Mouse (Mus musculus) erythroblast, adult 5-6 weeks (primary cell): Measurements from ENCODE around the gene BC037034. TPM values are rescaled to one million over a fixed set of nuclear protein-coding genes. Genes with fewer than 3 reads are reported as not detected.
"Not testable (repeated sequence)": the region's sequence is repeated elsewhere in the genome, so short reads cannot be mapped to it uniquely, and the experiment has no call there.

Experiments
- ATAC-seq: replicated peaks from 2 replicates; pipeline ENCODE4 v1.8.0; 2016; ENCODE audit warnings: moderate number of reproducible peaks, mild to moderate bottlenecking, moderate TSS enrichment, inconsistent platforms; ENCODE audit not compliant: poor library complexity, low FRiP score, severe bottlenecking
- total RNA-seq, 2 experiments: library from RNA; stranded (forward) in 1 of 2; stranded (reverse) in 1 of 2; fragments of 150-400 nt in 1 of 2; fragments of 200-764, 138-1000 nt in 1 of 2; gene quantifications; 2 replicates each; pipeline versions ENCODE4 v1.2.3 to v1.2.4; 2015 to 2017; ENCODE audit warnings: low replicate concordance in 2 of 2

The BC037034 gene
- total RNA-seq, 2 experiments from 2014 or later, result 9.0 to 20.8 TPM

DNA sequence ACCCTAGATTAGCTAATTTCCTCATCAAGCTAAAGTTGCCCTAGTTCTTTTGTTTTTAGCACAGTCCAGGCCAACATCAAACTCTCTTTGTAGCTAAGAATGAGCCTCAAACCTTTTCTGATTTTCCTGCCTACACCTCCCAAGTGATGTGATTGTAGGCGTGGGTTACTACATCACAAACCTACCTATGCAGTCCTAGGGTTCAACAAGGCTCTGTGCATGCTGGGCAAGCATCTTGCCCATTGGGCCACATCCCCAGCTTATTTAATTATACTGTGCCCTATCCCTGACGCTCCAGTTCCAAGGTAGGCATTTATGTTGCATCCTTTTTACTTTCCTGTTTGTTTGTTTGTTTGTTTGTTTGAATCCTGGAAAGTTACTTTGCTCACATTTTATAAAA lies 38.1 kb downstream of the BC037034 start, which contains the start of gene Nxpe5:
Gene Nxpe5, plus strand, starts transcription at position 199 of the 400 bp plus-strand sequence.
- no peak for ATAC-seq

- no peak for ATAC-seq
These were observed 40.5 kb downstream of the BC037034 start for GRCm38 (mm10) chr5:138223287-138223686.

DNA sequence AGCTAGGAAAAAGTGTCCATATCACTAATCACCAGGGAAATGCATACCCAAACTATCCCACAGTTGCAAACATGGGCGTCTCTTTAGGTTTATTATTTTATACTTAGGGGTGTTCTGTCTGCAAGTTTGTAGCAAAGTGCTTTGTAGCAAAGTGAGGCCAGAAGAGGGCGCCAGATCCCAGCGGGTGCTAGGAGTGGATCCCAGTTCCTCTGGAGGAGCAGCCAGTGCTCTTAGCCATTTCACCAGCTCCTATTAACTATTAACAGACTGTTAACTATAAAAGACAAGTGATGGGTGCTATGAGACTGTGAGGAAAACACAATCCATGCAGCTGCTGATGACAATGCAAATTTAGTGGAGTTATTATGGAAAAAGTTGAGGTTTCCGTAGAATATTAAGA lies 41.7 kb downstream of the BC037034 start:
- peak; percentile 90 for ATAC-seq

GRCm38 (mm10) chr5:138219864-138220263 lies 44.0 kb downstream of the BC037034 start:
- ATAC-seq, result no peak

- not testable (repeated sequence) for ATAC-seq
These were observed 47.2 kb downstream of the BC037034 start for GRCm38 (mm10) chr5:138216632-138217031.

Other genes with a start within 250 kb of the BC037034 start
- gene Smok3a, start 242.8 kb downstream of the BC037034 start, total RNA-seq (2015; ENCODE audit: low replicate concordance), result not detected in 2 replicates
- 0.09 TPM in 1 of 2 replicates, not detected in the other for gene Smok3a, start 242.8 kb downstream of the BC037034 start, total RNA-seq (2017; ENCODE audit: low replicate concordance)
- gene Smok3b, start 242.6 kb downstream of the BC037034 start, total RNA-seq (2015; ENCODE audit: low replicate concordance), result not detected in 2 replicates
- not detected in 2 replicates for gene Smok3b, start 242.6 kb downstream of the BC037034 start, total RNA-seq (2017; ENCODE audit: low replicate concordance)
- not detected in 2 replicates for gene Smok3c, start 210.8 kb downstream of the BC037034 start, total RNA-seq (2015; ENCODE audit: low replicate concordance)
- not detected in 2 replicates for gene Smok3c, start 210.8 kb downstream of the BC037034 start, total RNA-seq (2017; ENCODE audit: low replicate concordance)
- 10.0 and 15.7 TPM in 2 replicates for gene Zkscan1, start 178.9 kb downstream of the BC037034 start, total RNA-seq (2015; ENCODE audit: low replicate concordance)
- 11.1 and 16.9 TPM in 2 replicates for gene Zkscan1, start 178.9 kb downstream of the BC037034 start, total RNA-seq (2017; ENCODE audit: low replicate concordance)
- 3.8 and 9.2 TPM in 2 replicates for gene Zscan21, start 147.1 kb downstream of the BC037034 start, total RNA-seq (2015; ENCODE audit: low replicate concordance)
- 6.8 and 13.2 TPM in 2 replicates for gene Zscan21, start 147.1 kb downstream of the BC037034 start, total RNA-seq (2017; ENCODE audit: low replicate concordance)
- 0.77 TPM in 1 of 2 replicates, not detected in the other for gene Zfp113, start 108.3 kb downstream of the BC037034 start, total RNA-seq (2015; ENCODE audit: low replicate concordance)
- 2.6 and 5.4 TPM in 2 replicates for gene Zfp113, start 108.3 kb downstream of the BC037034 start, total RNA-seq (2017; ENCODE audit: low replicate concordance)
- 23.0 and 62.8 TPM in 2 replicates for gene Cops6, start 103.0 kb downstream of the BC037034 start, total RNA-seq (2015; ENCODE audit: low replicate concordance)
- gene Cops6, start 103.0 kb downstream of the BC037034 start, total RNA-seq (2017; ENCODE audit: low replicate concordance), result 17.0 and 19.7 TPM in 2 replicates
- gene Ap4m1, start 92.0 kb downstream of the BC037034 start, total RNA-seq (2015; ENCODE audit: low replicate concordance), result 4.8 and 5.6 TPM in 2 replicates
- 7.9 and 12.5 TPM in 2 replicates for gene Ap4m1, start 92.0 kb downstream of the BC037034 start, total RNA-seq (2017; ENCODE audit: low replicate concordance)
- 78.0 and 100 TPM in 2 replicates for gene Mcm7, start 91.6 kb downstream of the BC037034 start, total RNA-seq (2015; ENCODE audit: low replicate concordance)
- 155 and 180 TPM in 2 replicates for gene Mcm7, start 91.6 kb downstream of the BC037034 start, total RNA-seq (2017; ENCODE audit: low replicate concordance)
- gene Taf6, start 76.6 kb downstream of the BC037034 start, total RNA-seq (2015; ENCODE audit: low replicate concordance), result 10.6 and 16.9 TPM in 2 replicates
- 10.9 and 11.5 TPM in 2 replicates for gene Taf6, start 76.6 kb downstream of the BC037034 start, total RNA-seq (2017; ENCODE audit: low replicate concordance)
- gene Cnpy4, start 76.5 kb downstream of the BC037034 start, total RNA-seq (2015; ENCODE audit: low replicate concordance), result 7.3 and 12.1 TPM in 2 replicates
- gene Cnpy4, start 76.5 kb downstream of the BC037034 start, total RNA-seq (2017; ENCODE audit: low replicate concordance), result 6.3 and 13.1 TPM in 2 replicates
- 1.0 TPM in 1 of 2 replicates, not detected in the other for gene Mblac1, start 69.7 kb downstream of the BC037034 start, total RNA-seq (2015; ENCODE audit: low replicate concordance)
- gene Mblac1, start 69.7 kb downstream of the BC037034 start, total RNA-seq (2017; ENCODE audit: low replicate concordance), result 2.2 and 2.5 TPM in 2 replicates
- gene Nxpe5, start 38.1 kb downstream of the BC037034 start, total RNA-seq (2015; ENCODE audit: low replicate concordance), result not detected in 2 replicates
- not detected in 2 replicates for gene Nxpe5, start 38.1 kb downstream of the BC037034 start, total RNA-seq (2017; ENCODE audit: low replicate concordance)
- 34.5 and 63.6 TPM in 2 replicates for gene Lamtor4, start 8.6 kb downstream of the BC037034 start, total RNA-seq (2015; ENCODE audit: low replicate concordance)
- 11.3 and 13.1 TPM in 2 replicates for gene Lamtor4, start 8.6 kb downstream of the BC037034 start, total RNA-seq (2017; ENCODE audit: low replicate concordance)
- gene Gal3st4, start 8.8 kb upstream of the BC037034 start, total RNA-seq (2015; ENCODE audit: low replicate concordance), result not detected in 2 replicates
- gene Gal3st4, start 8.8 kb upstream of the BC037034 start, total RNA-seq (2017; ENCODE audit: low replicate concordance), result not detected in 2 replicates
- gene Gm43720, start 15.9 kb upstream of the BC037034 start, total RNA-seq (2015; ENCODE audit: low replicate concordance), result 0.21 TPM in 1 of 2 replicates, not detected in the other
- not detected in 2 replicates for gene Gm43720, start 15.9 kb upstream of the BC037034 start, total RNA-seq (2017; ENCODE audit: low replicate concordance)
- 2.9 TPM in 1 of 2 replicates, not detected in the other for gene Gpc2, start 16.0 kb upstream of the BC037034 start, total RNA-seq (2015; ENCODE audit: low replicate concordance)
- gene Gpc2, start 16.0 kb upstream of the BC037034 start, total RNA-seq (2017; ENCODE audit: low replicate concordance), result 1.7 TPM in 1 of 2 replicates, not detected in the other
- gene Stag3, start 16.2 kb upstream of the BC037034 start, total RNA-seq (2015; ENCODE audit: low replicate concordance), result 9.0 and 25.7 TPM in 2 replicates
- 5.6 and 10.9 TPM in 2 replicates for gene Stag3, start 16.2 kb upstream of the BC037034 start, total RNA-seq (2017; ENCODE audit: low replicate concordance)
- gene Pvrig, start 77.9 kb upstream of the BC037034 start, total RNA-seq (2015; ENCODE audit: low replicate concordance), result not detected in 2 replicates
- gene Pvrig, start 77.9 kb upstream of the BC037034 start, total RNA-seq (2017; ENCODE audit: low replicate concordance), result 0.17 TPM in 1 of 2 replicates, not detected in the other
- gene Zfp157, start 177.4 kb upstream of the BC037034 start, total RNA-seq (2015; ENCODE audit: low replicate concordance), result 3.6 and 6.0 TPM in 2 replicates
- 0.98 and 2.7 TPM in 2 replicates for gene Zfp157, start 177.4 kb upstream of the BC037034 start, total RNA-seq (2017; ENCODE audit: low replicate concordance)